Mouse (Mus musculus): Measurements from ENCODE around the gene Ryr1. TPM values are rescaled to one million over a fixed set of nuclear protein-coding genes. Genes with fewer than 3 reads are reported as not detected.
"Not testable (repeated sequence)": the region's sequence is repeated elsewhere in the genome, so short reads cannot be mapped to it uniquely, and the experiment has no call there.

Ryr1 gene
- total RNA-seq, 2 experiments from 2014 or later = 0.03 to 0.08 TPM

- no peak for DNase-seq
- intact Hi-C loops (cut with DNase I) = no loop called here
Measured at GRCm38 (mm10) chr7:29148771-29149170, 23.8 kb upstream of the Ryr1 start.

GRCm38 (mm10) chr7:29146625-29147367 lies 21.8 kb upstream of the Ryr1 start:
- DNase-seq = no peak
- intact Hi-C loops (cut with DNase I) = no loop called here

- no peak for DNase-seq
- intact Hi-C loops (cut with DNase I) = no loop called here
Measured at GRCm38 (mm10) chr7:29144006-29144405, 19.0 kb upstream of the Ryr1 start.

- intact Hi-C loops (cut with DNase I) = no loop called here
- DNase-seq = no peak
Measured at GRCm38 (mm10) chr7:29141416-29141815, 16.4 kb upstream of the Ryr1 start.

GRCm38 (mm10) chr7:29139237-29139636 lies 14.3 kb upstream of the Ryr1 start:
- DNase-seq; intact Hi-C loops (cut with DNase I): not testable (repeated sequence)

- intact Hi-C loops (cut with DNase I) = no loop called here
- DNase-seq = no peak
Measured at GRCm38 (mm10) chr7:29137429-29137828, 12.4 kb upstream of the Ryr1 start.

GRCm38 (mm10) chr7:29134693-29135386 lies 9.9 kb upstream of the Ryr1 start, which contains the start of gene Rasgrp4:
Gene Rasgrp4 (plus strand): TSS chr7:29134851.
- no peak for DNase-seq

GRCm38 (mm10) chr7:29134230-29134629 lies 9.3 kb upstream of the Ryr1 start:
- intact Hi-C loops (cut with DNase I) = no loop called here
- no peak for DNase-seq

More at GRCm38 (mm10) chr7:29134693-29135386, 9.9 kb upstream of the Ryr1 start, which contains the start of gene Rasgrp4:
- intact Hi-C loops (cut with DNase I) = no loop called here

GRCm38 (mm10) chr7:29128725-29129124 lies 3.7 kb upstream of the Ryr1 start:
- intact Hi-C loops (cut with DNase I) = loop anchor here (5.0 kb wide), 1 partner anchor 119 kb away; the partner anchor contains the start of gene 2200002D01Rik
- no peak for DNase-seq

GRCm38 (mm10) chr7:29126173-29126915 lies 1.4 kb upstream of the Ryr1 start:
- intact Hi-C loops (cut with DNase I) = loop anchor here (2.0 to 5.0 kb wide), 2 partner anchors 121 to 174 kb away; partner anchors contain the start of gene 2200002D01Rik
- peak; percentile 64 to 74 for DNase-seq

GRCm38 (mm10) chr7:29123531-29124358 lies 1.2 kb downstream of the Ryr1 start:
- intact Hi-C loops (cut with DNase I) = no loop called here
- no peak for DNase-seq

GRCm38 (mm10) chr7:29122821-29123220 lies 2.2 kb downstream of the Ryr1 start:
- DNase-seq = no peak
- intact Hi-C loops (cut with DNase I) = no loop called here

GRCm38 (mm10) chr7:29119526-29119925 lies 5.5 kb downstream of the Ryr1 start:
- DNase-seq = no peak
- intact Hi-C loops (cut with DNase I) = no loop called here

- no peak for DNase-seq
- intact Hi-C loops (cut with DNase I) = no loop called here
Measured at GRCm38 (mm10) chr7:29118142-29118851, 6.7 kb downstream of the Ryr1 start.

GRCm38 (mm10) chr7:29108992-29109955 lies 15.7 kb downstream of the Ryr1 start:
- intact Hi-C loops (cut with DNase I) = no loop called here
- peak; percentile 31 to 56 for DNase-seq

- DNase-seq = no peak
- intact Hi-C loops (cut with DNase I) = no loop called here
Measured at GRCm38 (mm10) chr7:29101286-29102017, 23.5 kb downstream of the Ryr1 start.

GRCm38 (mm10) chr7:29097131-29097530 lies 27.8 kb downstream of the Ryr1 start:
- DNase-seq = no peak

GRCm38 (mm10) chr7:29088817-29089216 lies 36.2 kb downstream of the Ryr1 start:
- intact Hi-C loops (cut with DNase I) = no loop called here
- no peak for DNase-seq

More at GRCm38 (mm10) chr7:29097131-29097530, 27.8 kb downstream of the Ryr1 start:
- intact Hi-C loops (cut with DNase I) = no loop called here
